Mouse (Mus musculus) neural tube, embryonic 15.5 days (tissue): ENCODE measurements at regions not wholly inside any gene's neighbourhood (a gene's known extent, or its start where the extent isn't known, plus 50 kb on each side); places are given as distances from the start of the nearest gene placed in this dataset.

Experiments
- ATAC-seq: fragments of 200-750 bp; cut with Nextera tagmentation; 2 replicates; pipeline ENCODE4 v1.8.0; 2017; ENCODE audit warnings: mild to moderate bottlenecking, moderate TSS enrichment, moderate library complexity; ENCODE audit not compliant: low FRiP score
- H3K27ac ChIP-seq: fragments of 300-500 bp; sonication (generic); replicated peaks from 2 replicates; pipeline ENCODE4 v1.5.1; 2015; ENCODE audit warnings: mild to moderate bottlenecking, inconsistent platforms
- H3K27me3 ChIP-seq: fragments of 300-500 bp; sonication (generic); replicated peaks from 2 replicates; pipeline ENCODE4 v1.6.1; 2015; ENCODE audit warnings: inconsistent platforms
- H3K36me3 ChIP-seq: fragments of 300-500 bp; sonication (generic); 2 replicates; pipeline ENCODE4 v1.6.1; 2015; ENCODE audit warnings: inconsistent platforms
- H3K4me1 ChIP-seq: fragments of 300-500 bp; sonication (generic); 2 replicates; pipeline ENCODE4 v1.6.1; 2015; ENCODE audit warnings: inconsistent platforms
- H3K4me2 ChIP-seq: fragments of 300-500 bp; sonication (generic); 2 replicates; pipeline ENCODE4 v1.6.1; 2015; ENCODE audit warnings: inconsistent platforms, mild to moderate bottlenecking, moderate library complexity
- H3K4me3 ChIP-seq: fragments of 300-500 bp; sonication (generic); replicated peaks from 2 replicates; pipeline ENCODE4 v1.5.1; 2015; ENCODE audit warnings: mild to moderate bottlenecking, inconsistent platforms
- H3K9ac ChIP-seq: fragments of 300-500 bp; sonication (generic); replicated peaks from 2 replicates; pipeline ENCODE4 v1.6.1; 2015; ENCODE audit warnings: mild to moderate bottlenecking, inconsistent platforms
- H3K9me3 ChIP-seq: fragments of 300-500 bp; sonication (generic); replicated peaks from 2 replicates; pipeline ENCODE4 v1.6.1; 2016; ENCODE audit warnings: inconsistent platforms
- WGBS: fragments of 180-500 bp; shearing (Covaris S2); methylation state at CpG from one replicate; pipeline ENCODE4 v1.1.7; 2015; ENCODE audit warnings: mixed read lengths; 5-methylcytosine and 5-hydroxymethylcytosine counted together

GRCm38 (mm10) chr8:60241366-60241765 lies 261.6 kb downstream of the Gm10283 start:
- H3K36me3 ChIP-seq, result no peaks in the 10 kb centered on the region
- H3K27me3 ChIP-seq, result no peaks in the 10 kb centered on the region
- no peak overlapping the region for H3K4me2 ChIP-seq
- no peak overlapping the region for H3K4me3 ChIP-seq
- ATAC-seq, result no peak
- no peaks in the 10 kb centered on the region for H3K4me1 ChIP-seq
- H3K9ac ChIP-seq, result no peak overlapping the region
- H3K27ac ChIP-seq, result no peak overlapping the region
- no peaks in the 10 kb centered on the region for H3K9me3 ChIP-seq

- Histone ChIP-seq H3K4me2 (no peak overlapping the region), H3K4me3 (no peak overlapping the region), H3K9ac (no peak overlapping the region), H3K27me3 (no peaks in the 10 kb centered on the region), H3K36me3 (no peaks in the 10 kb centered on the region), H3K27ac (no peak overlapping the region), H3K4me1 (no peaks in the 10 kb centered on the region), H3K9me3 (no peaks in the 10 kb centered on the region)
- ATAC-seq, result no peak
- WGBS, result 87% methylated on average over 2 of the region's 2 CpGs
These were observed 282.1 kb downstream of the Gm10283 start for GRCm38 (mm10) chr8:60220946-60221345.

GRCm38 (mm10) chr8:60195641-60196040 lies 307.4 kb downstream of the Gm10283 start:
- Histone ChIP-seq H3K27ac (no peak overlapping the region), H3K9ac (no peak overlapping the region), H3K4me2 (no peak overlapping the region), H3K27me3 (no peaks in the 10 kb centered on the region), H3K4me3 (no peak overlapping the region), H3K9me3 (no peaks in the 10 kb centered on the region), H3K36me3 (no peaks in the 10 kb centered on the region), H3K4me1 (no peaks in the 10 kb centered on the region)
- ATAC-seq, result no peak

- 54% methylated on average over 5 of the region's 5 CpGs for WGBS
- H3K36me3 ChIP-seq, result no peaks in the 10 kb centered on the region
- H3K4me2 ChIP-seq, result no peak overlapping the region
- no peak overlapping the region for H3K27ac ChIP-seq
- no peaks in the 10 kb centered on the region for H3K9me3 ChIP-seq
- H3K27me3 ChIP-seq, result no peaks in the 10 kb centered on the region
- H3K4me1 ChIP-seq, result no peaks in the 10 kb centered on the region
- H3K9ac ChIP-seq, result no peak overlapping the region
- no peak overlapping the region for H3K4me3 ChIP-seq
- no peak for ATAC-seq
These were observed 335.2 kb downstream of the Gm10283 start for GRCm38 (mm10) chr8:60167716-60168272.
